Mouse (Mus musculus): ENCODE measurements around the gene Atg7.

- TF ChIP-seq EP300 (IDR thresholded peaks at IDR 0.05; ENCODE audit: low read depth) (no peak), CTCF (IDR thresholded peaks at IDR 0.05; ENCODE audit: low read depth) (no peak)
These were observed 215.3 kb downstream of the Atg7 start for GRCm38 (mm10) chr6:114857996-114858721.
